13 mouse cellular contexts compared by ENCODE assay signal in genomic region chr6:58951128-58951992, GRCm38 (mm10). TPM values are rescaled to one million over a fixed set of nuclear protein-coding genes. Genes with fewer than 3 reads are reported as not detected.
DNase-seq lines count a peak whose midpoint lies in the region; ATAC-seq and TF ChIP-seq lines count a peak whose summit lies in the region.
"Had no signal": no experiment of that assay in that cellular context is flagged by ENCODE, and none has a peak within 500 bp of the region (broad histone marks: within the 10 kb centered on the region; RNA-seq: fewer than 3 reads in every experiment).

No protein-coding gene starts in this region.

- H3K4me3 ChIP-seq in liver, embryonic 15.5 days (replicated peaks): no peak overlapping the region
- H3K4me3 ChIP-seq in kidney, postnatal 0 days (replicated peaks; ENCODE audit: low read depth, low read length): no peak overlapping the region
- no peak overlapping the region for H3K4me3 ChIP-seq in small intestine, adult 2 months (ENCODE audit: low read depth, low read length)
- H3K4me3 ChIP-seq: myocyte had no signal

- DNase-seq in liver: no peak
- DNase-seq in gonadal fat pad, adult 2 months (ENCODE audit: low read depth): peak; percentile 37
- DNase-seq in kidney, postnatal 0 days (ENCODE audit: low spot score): peak; percentile 75
- no peak for DNase-seq in left cerebral cortex, postnatal 4 days
- DNase-seq in layer of hippocampus, adult 18-20 months (ENCODE audit: low spot score in 2 of 2): no peak
- DNase-seq: thymus, postnatal 25 days had no signal

- intact Hi-C loops in left cerebral cortex, postnatal 4 days (cut with DNase I): no loop called here

- no peaks in the 10 kb centered on the region for H3K4me1 ChIP-seq in liver, embryonic 15.5 days (replicated peaks)
- peaks cover 9% of the 10 kb centered on the region; the same call in 1 of the 2 replicates for H3K4me1 ChIP-seq in kidney, postnatal 0 days (replicated peaks; ENCODE audit: insufficient read depth, low read length)
- 0 out of 2 replicates have a peak, but pooled peaks cover 2% of the 10 kb centered on the region for H3K4me1 ChIP-seq in small intestine, adult 2 months (ENCODE audit: control insufficient read depth, insufficient read depth, insufficient read length, low read length)

- no peak overlapping the region for H3K4me2 ChIP-seq in liver, embryonic 15.5 days
- no peak overlapping the region for H3K4me2 ChIP-seq in kidney, postnatal 0 days (ENCODE audit: low read length)

- H3K9me3 ChIP-seq in liver, embryonic 15.5 days (replicated peaks): no peaks in the 10 kb centered on the region
- no peaks in the 10 kb centered on the region for H3K9me3 ChIP-seq in kidney, postnatal 0 days (replicated peaks; ENCODE audit: low read length)

- H3K27ac ChIP-seq in liver, embryonic 15.5 days (replicated peaks): no peak overlapping the region
- peak overlapping the region; percentile 82 for H3K27ac ChIP-seq in kidney, postnatal 0 days
- H3K27ac ChIP-seq in small intestine, adult 2 months (ENCODE audit: insufficient read depth, low read depth, low read length): 0 out of 2 replicates have a peak overlapping the region, but pooled peaks have one; percentile 45

- WGBS in liver, embryonic 15.5 days (ENCODE audit: insufficient replicate concordance): 30% methylated on average over 2 of the region's 2 CpGs
- 25% methylated on average over 2 of the region's 2 CpGs for WGBS in kidney, postnatal 0 days
- 31% methylated on average over 2 of the region's 2 CpGs for WGBS in small intestine, adult 2 months

- 0 out of 2 replicates have a peak, but pooled peaks have one; percentile 9 for ATAC-seq in liver, embryonic 15.5 days (ENCODE audit: insufficient read depth)
- ATAC-seq in kidney, postnatal 0 days (replicated peaks; ENCODE audit: low FRiP score, low read depth): peak; percentile 86
- ATAC-seq in erythroid progenitor cell, adult 5-6 weeks (replicated peaks; ENCODE audit: low FRiP score, poor library complexity, severe bottlenecking): no peak

- H3K9ac ChIP-seq in liver, embryonic 15.5 days: no peak overlapping the region
- no peak overlapping the region for H3K9ac ChIP-seq in kidney, postnatal 0 days (ENCODE audit: low read depth, low read length)

- no peak for TF ChIP-seq POLR2A in small intestine, adult 2 months (IDR thresholded peaks at IDR 0.05; ENCODE audit: low read depth, low read length)

- H3K36me3 ChIP-seq in liver, embryonic 15.5 days (replicated peaks): peaks cover 7% of the 10 kb centered on the region; the same call in 1 of the 2 replicates
- H3K36me3 ChIP-seq in kidney, postnatal 0 days (ENCODE audit: insufficient read depth, low read length): peaks cover 12% of the 10 kb centered on the region; the same call in 1 of the 2 replicates
- H3K36me3 ChIP-seq in small intestine, adult 2 months (ENCODE audit: control insufficient read depth, insufficient read depth, low read length): peaks cover 23% of the 10 kb centered on the region

- no peaks in the 10 kb centered on the region for H3K27me3 ChIP-seq in liver, embryonic 15.5 days
- no peaks in the 10 kb centered on the region for H3K27me3 ChIP-seq in kidney, postnatal 0 days (ENCODE audit: insufficient read depth, low read length)
- no peaks in the 10 kb centered on the region for H3K27me3 ChIP-seq in small intestine, adult 2 months (ENCODE audit: control insufficient read depth, insufficient read depth, low read length)
- H3K27me3 ChIP-seq: CH12.LX had no signal

- TF ChIP-seq CTCF in kidney, postnatal 0 days (IDR thresholded peaks at IDR 0.05; ENCODE audit: low read depth): no peak
- no peak for TF ChIP-seq CTCF in small intestine, adult 2 months (IDR thresholded peaks at IDR 0.05; ENCODE audit: extremely low read depth, insufficient read length, insufficient replicate concordance, low read depth, low read length)

RNA-seq across cellular contexts. Expression of gene Nap1l5, which starts 44.5 kb away (rescaled TPM):
- 0.06 and 0.10 TPM in 2 replicates for polyA plus RNA-seq in liver, embryonic 15.5 days (2015; fragmentation: Nextera tagmentation; extraction: Ambion mirVana)
- polyA plus RNA-seq in gonadal fat pad, adult 2 months (2012; rRNA removed): 0.56 and 0.88 TPM in 2 replicates
- 0.83 and 0.92 TPM in 2 replicates for polyA plus RNA-seq in kidney, postnatal 0 days (2015; fragmentation: Nextera tagmentation; extraction: Ambion mirVana)
- polyA plus RNA-seq in small intestine, adult 2 months (2012; rRNA removed): 1.0 and 2.0 TPM in 2 replicates
- total RNA-seq in left cerebral cortex, postnatal 4 days (2021): 10 to 100 TPM; 53.5 to 90.9 TPM
- not detected in 2 replicates for total RNA-seq in erythroid progenitor cell, adult 5-6 weeks (2015; ENCODE audit: low replicate concordance)
- total RNA-seq in erythroid progenitor cell, adult 5-6 weeks (2017; ENCODE audit: low replicate concordance): not detected in 2 replicates
- total RNA-seq in layer of hippocampus, adult 18-20 months (2021): 100 to 1,000 TPM; 272 to 302 TPM
- total RNA-seq: CH12.LX; common myeloid progenitor, adult 5-6 weeks; megakaryocyte, adult 5-6 weeks had no signal

Comparison
In these comparisons a context has a peak if more than half of its experiments do, and no peak if none do; other contexts are left out.
1. DNase-seq: peak in gonadal fat pad, adult 2 months (single experiment) and kidney, postnatal 0 days (single experiment); none in liver (single experiment), left cerebral cortex, postnatal 4 days (single experiment) and layer of hippocampus, adult 18-20 months (0 of 2).